Mouse (Mus musculus) neutrophil, adult 83 days (primary cell): ENCODE results near the gene Wipi2. TPM values are rescaled to one million over a fixed set of nuclear protein-coding genes. Genes with fewer than 3 reads are reported as not detected.

ENCODE experiments used
- total RNA-seq, 2 experiments: library from RNA; stranded (reverse); gene quantifications; one replicate each; pipeline ENCODE4 v1.2.4; 2023

Gene Wipi2
- total RNA-seq: 10 to 100 TPM; 38.0 to 41.9 TPM

DNA sequence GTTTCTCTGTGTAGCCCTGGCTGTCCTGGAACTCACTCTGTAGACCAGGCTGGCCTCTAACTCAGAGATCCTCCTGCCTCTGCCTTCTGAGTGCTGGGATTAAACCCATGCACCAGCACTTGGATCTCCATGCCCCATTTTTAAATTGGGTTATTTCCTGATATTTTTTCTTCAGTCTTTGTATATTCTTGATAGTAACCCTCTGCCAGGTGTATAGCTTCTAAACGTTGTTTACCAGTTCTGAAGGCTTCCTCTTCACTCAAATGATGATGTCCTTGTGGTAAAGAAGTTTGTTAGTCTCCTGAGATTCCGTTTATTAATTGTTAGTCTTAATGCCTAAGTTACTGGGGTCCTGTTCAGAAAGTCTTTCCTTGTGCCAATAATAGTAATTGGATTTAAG is at the start of gene Wipi2:
Wipi2 (plus strand) TSS at position 301 of the 400 bp plus-strand sequence.

DNA sequence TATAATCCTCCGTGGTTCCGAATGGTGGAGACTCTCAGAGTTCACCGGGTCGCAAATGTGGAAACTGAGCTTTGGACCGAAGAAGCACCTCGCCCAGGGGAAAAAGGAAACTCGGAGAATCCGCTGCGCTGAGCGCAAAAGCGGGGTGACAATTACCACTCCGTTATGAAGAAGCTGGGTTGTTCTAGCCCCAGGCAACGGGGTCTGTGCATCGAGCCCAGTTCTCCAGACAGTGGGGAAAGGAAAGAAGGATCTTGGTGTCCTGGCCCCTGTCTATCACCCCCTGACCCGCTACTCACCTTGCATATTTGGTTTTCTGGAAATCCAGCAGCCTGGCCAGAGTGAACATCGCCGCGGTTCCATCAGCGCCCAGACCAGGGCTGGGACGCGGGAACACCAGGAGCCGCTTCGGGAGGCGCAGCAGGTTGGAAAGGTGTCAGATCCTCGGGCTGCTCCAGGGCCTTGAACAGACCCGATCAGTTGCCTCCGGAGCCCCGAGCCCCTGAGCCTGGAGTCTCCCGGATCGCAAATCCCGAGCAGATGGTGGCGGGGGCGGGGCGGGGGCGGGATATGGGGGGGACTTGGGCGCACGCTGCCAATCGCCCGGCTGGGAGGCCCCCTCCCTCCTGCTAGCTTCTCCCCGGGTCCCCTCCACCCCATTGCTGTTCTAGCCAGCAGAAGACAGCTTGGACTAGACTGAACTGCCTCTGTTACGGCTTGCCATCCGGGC is 19.1 kb upstream of the Wipi2 start, which contains the start of gene Mmd2:
Mmd2 (minus strand) TSS at position 542 of the 730 bp plus-strand sequence.

DNA sequence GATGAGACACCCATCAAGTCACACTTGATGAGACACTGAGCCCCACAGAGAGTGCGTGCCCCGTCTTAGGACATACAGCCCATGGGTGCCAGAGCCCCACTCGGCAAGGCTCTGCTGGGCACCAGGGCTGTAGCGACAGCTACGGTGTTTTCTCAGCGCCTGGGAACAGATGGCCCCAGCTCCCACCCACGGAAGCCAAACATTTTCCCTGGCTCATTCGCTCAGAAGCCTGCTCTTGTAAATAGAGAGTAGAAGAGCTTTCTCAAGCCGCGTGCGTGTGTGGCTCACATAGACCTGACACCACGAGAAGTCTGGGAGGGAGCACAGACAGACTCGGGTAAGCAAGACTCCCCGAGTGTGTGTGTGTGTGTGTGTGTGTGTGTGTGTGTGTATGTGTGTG is 64.8 kb downstream of the Wipi2 start, which contains the start of gene Slc29a4:
Slc29a4 (plus strand) TSS at position 265 of the 400 bp plus-strand sequence.

Other genes starting within 250 kb of the Wipi2 start
- 10 to 100 TPM; 34.4 to 42.2 TPM for gene Foxk1, start 226.2 kb upstream of the Wipi2 start, total RNA-seq
- 10 to 100 TPM; 27.3 to 32.1 TPM for gene Ap5z1, start 163.8 kb upstream of the Wipi2 start, total RNA-seq
- not detected for gene Papolb, start 97.6 kb upstream of the Wipi2 start, total RNA-seq
- gene Radil, start 76.6 kb upstream of the Wipi2 start, total RNA-seq: not detected
- not detected for gene Mmd2, start 18.9 kb upstream of the Wipi2 start, total RNA-seq
- gene Slc29a4, start 64.8 kb downstream of the Wipi2 start, total RNA-seq: under 1 TPM; 0.24 to 0.38 TPM
- 100 to 1,000 TPM; 180 to 199 TPM for gene Tnrc18, start 190.0 kb downstream of the Wipi2 start, total RNA-seq